Mouse (Mus musculus) bone marrow, adult 2 months (tissue): Measurements from ENCODE around the gene Gtf2h3.

Source experiments
- CTCF ChIP-seq: fragments of 200-500 bp; IDR thresholded peaks from 2 replicates; pipeline ENCODE4 v1.5.1; 2011; ENCODE audit warnings: low read length, control low read depth; ENCODE audit not compliant: control insufficient read depth, insufficient read depth
- POLR2A ChIP-seq: fragments of 200-500 bp; IDR thresholded peaks from 2 replicates; pipeline ENCODE4 v1.6.1; 2011; ENCODE audit warnings: low read depth, mild to moderate bottlenecking, control low read depth, low read length, borderline replicate concordance; ENCODE audit not compliant: control insufficient read depth

- TF ChIP-seq CTCF (peak; percentile 51; the same call in 1 of the 2 replicates), POLR2A (no peak)
Measured at GRCm38 (mm10) chr5:124602349-124602748, 23.4 kb downstream of the Gtf2h3 start.
